Mouse (Mus musculus) right cerebral cortex, postnatal 4 days (tissue): ENCODE data around the gene Cfap69.
A peak's percentile ranks its signal among the peaks of the same experiment; 100 is the strongest.
"Not testable (repeated sequence)": the region's sequence is repeated elsewhere in the genome, so short reads cannot be mapped to it uniquely, and the experiment has no call there.

Experiments used
- DNase-seq: peaks from one replicate; pipeline ENCODE4 v3.0.0-alpha.2; 2022

Gene Cfap69

DNA sequence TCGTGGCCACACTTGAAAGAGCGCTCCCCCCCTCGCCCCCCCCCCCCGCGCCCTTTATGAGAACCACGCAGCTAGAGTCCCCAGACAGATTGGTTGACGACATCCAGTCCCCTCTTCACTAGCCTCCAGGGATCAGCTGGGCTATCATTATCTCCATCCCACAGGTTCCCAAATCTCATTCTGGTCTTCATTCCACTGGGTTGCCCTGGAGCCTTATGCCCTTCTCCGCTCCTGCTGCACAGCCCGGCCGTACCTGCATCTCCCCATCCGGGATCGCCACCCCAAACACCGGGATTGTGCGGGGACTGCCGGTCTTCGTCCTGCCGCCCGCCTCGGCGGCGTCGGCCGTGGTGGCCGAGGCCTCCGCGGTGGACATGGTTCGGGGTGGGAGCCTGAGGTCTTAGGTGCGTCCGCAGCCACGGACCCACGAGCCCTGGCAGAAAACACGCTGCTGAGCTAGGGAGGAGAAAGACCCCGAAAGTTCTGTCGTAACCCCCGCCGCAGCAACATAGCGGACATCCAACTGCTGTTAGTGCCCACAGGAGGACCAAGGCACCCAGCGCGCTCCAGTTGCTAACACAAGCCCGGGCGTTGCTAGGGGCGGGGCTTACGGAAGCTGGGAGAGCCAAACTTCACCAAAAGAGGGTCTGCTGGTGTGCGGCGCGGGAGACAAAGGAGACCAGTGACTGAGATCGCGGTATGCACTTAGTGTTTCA lies at the start of gene Cfap69:
Cfap69 (minus strand) TSS at position 585 of the 716 bp plus-strand sequence.
- DNase-seq, result peak; percentile 87

DNA sequence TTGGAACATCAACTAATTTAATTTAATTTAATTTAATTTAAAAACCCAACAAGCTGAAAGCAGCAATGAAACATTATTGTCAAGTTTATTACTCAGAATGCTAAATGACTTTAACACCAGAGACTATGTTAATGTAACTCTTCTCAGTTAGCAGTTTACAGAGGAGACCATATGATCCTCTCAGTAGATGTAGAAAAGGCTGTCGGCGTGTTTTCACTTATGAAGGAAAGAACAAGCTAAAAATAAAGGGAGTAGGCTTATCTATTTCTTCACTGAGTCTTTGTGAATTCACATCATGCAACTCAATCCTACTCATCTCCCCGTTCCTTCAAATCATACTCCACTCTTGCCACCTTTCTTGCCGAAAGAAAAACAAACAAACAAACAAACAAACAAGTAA lies 47.0 kb upstream of the Cfap69 start:
- no peak for DNase-seq

DNA sequence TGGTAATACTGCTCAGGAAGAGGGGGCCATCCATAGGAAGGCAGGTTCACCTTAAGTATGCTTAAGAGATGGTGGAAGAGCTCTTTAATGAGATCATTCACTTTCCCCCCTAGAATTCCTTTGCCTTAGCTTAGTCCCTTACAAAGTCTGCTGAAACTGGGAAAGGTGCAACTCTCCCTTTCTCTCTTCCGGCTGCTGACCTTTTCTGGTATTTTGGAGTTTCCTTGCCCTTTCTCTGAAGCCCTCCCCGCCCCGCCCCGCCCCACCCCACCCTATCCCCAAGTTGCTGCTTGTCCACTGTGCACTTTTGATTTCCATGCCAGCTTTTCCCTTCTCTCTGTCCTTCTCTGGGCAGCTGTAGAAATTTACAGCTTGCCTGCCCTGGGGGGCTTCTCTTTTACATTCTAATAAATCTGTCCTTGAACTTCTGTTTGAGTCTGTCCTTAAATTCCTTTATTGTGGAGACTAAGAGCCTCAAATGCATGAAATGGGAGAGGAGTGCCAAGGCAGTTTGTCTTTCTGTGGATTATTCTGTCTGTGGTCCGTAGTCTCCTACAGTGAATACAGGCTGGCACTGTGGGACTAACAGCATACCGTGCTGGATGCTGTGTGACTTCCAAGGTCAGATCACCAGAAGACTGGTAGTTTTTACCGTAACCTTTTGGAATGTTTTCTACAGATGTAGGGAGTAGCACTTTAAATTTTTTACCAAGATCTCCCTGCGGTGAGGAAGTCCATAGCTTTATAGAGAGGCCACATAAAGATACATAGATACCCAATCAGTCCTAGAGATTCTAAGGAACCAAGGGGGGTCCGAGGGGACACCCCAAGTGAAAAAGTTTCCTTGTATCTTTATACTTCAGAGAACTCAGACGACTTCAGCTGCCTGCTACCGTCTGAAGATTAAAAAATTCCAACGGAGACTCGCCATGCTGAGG lies 43.6 kb upstream of the Cfap69 start:
- no peak for DNase-seq

DNA sequence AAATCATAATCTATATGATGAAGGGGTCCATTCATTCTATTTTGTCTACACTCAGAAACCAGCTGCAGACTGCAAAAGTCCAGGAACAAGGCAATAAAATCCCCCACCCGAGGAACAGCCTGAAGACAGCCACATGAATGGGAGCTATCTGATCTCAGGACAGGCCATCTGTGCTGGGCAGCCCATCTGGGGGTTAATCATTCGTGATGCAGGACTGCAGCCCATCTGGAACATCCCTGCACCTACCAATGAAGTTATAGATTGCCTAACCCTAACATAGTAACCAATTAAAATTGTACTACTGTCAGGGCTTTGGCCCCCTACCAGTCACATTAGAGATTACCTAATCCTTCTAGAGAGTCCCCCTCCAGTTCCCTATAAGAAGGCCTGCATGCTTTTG lies 41.0 kb upstream of the Cfap69 start:
- no peak for DNase-seq

DNA sequence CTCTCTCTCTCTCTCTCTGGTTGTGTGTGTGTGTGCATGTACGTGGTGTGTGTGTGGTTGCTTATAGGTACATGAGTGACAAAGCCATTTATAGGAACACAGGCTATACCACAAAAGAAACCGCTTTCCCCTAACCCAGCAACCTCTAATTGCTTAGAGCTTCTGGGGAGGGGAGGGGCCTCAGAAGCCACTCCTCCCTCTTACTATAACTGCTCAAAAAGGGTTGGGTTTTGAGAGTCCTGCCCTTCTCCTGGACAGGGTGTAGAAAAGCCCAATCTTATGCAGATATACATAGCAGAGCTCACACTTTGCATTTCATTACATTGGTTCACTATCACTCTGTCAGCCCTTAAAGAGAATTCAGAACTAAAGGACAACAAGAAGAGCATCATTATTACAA lies 36.3 kb upstream of the Cfap69 start:
- no peak for DNase-seq

DNA sequence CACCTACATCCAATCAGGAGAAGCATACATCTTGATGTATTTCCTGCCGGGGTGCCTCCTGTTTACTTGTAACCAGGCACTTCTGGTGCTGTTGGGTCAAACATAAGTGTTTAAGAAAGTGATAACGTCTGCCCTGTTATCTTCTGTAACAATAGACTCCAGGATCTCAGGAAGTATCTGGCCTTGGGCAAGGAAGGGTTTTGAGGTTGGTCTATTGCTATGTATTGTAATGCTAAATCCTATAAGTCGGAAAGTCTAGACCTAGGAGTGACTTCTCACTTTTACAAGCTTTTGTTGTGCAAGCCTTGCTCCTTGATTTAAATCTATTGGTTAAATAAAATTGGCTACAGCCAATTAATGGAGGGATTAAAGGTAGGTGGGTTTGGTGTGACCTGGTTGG lies 34.8 kb upstream of the Cfap69 start:
- no peak for DNase-seq

DNA sequence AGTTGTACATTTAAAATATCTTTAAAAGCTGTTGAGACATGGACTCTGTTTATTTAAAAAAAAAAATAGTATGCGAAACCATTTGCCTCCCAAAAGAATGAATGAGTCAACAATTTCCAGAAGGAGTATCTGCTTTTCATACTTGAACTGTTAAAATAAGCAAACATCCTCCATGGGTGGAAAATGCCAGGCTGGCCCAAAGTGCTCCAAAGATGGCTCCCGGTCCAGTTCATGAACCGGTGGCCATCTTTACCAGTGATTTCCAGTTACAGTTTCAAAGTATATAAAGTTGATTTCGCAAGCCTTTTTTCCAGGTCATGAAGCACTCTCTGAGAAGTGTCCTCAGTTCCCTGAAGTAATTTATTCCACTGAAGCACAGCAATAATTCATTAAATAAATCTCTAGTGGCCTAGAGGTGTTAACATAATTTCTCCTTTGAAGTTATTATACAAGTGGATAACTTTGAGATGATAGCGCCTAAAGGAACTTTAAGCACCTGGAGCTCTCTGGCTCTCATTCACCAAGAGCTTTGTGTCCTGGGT lies 31.4 kb upstream of the Cfap69 start:
- no peak for DNase-seq

DNA sequence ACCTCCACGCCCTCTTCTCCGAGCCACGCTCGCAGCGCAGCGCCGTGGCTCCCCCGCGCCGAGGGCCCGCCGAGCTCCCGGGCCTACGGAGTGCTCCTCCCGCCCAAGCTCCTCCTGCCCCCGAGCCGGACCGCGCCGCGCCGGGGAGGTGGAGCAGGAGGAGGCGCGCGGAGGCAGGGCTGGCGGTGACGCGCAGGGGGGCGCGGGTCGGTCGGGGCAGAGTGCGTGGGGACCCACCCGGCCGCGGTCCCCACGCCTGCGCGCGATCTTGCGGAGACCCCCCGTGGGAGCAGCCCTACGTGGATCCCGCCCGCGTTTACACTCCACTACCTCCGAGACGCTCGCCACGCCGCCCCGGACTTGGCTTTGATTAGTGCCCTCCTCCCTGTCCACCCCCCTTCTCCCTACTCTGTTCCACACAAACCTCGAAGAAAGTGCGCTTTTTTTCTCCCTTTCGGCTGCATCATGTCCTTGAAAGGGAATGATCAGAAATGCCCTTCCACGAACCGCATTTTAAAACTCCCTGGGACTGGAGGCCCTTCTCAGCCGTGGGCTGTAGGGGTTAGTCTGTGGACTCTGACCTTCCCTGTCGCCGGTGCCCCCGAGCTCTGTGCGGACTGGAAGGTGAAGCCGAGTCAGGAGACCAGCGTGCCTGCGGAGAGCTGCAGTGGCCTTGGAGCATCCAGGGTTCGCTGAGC lies 30.1 kb upstream of the Cfap69 start, which contains the start of gene Steap2:
Steap2 (minus strand) TSS at position 623 of the 698 bp plus-strand sequence.
- peak; percentile 34 for DNase-seq

DNA sequence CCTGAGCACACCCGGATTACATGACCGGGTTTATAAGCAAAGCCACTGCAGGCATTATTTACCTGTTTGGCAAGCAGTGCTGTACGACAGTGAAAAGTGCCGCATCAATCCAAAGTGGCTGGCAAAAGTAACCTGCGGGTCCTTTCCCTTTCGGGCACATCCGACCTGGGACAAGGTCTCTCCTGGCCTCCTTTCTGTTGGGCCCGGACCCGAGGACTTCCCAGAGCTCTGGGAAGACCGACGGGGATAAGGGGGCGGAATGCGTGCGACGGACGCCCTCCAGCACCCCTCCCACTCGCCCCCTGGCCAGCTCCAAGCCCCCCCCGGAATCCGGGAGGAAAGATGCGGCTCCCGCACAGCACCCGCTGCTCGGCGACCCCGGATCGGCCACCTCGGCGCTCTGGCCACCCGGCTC lies 29.5 kb upstream of the Cfap69 start:
- no peak for DNase-seq

DNA sequence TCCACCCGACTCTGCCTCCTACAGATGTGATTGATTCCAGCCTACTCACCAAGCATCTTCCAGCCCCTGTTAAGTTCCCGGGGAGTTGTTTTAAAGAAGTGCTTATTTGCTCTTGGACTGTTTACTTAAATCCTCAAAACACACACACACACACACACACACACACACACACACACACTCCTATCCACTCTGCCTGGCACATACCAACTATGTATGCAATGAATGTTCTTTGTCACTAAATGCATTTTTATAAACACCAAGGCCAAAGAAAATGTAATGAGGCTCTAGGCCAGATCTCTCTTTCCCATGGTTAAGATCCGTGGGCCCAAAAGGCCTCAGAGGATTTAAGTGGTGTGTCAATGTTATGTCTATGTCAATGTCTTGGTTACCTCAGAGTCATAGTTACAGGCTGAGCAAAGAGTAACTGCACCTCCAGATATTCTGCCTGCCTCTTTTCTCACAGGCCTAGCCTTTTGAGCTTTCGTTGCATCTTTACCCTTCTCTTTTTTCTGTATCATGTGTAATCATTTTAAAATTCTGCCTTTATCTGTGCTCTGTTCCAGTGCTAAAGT lies 28.2 kb upstream of the Cfap69 start:
- DNase-seq, result no peak

DNA sequence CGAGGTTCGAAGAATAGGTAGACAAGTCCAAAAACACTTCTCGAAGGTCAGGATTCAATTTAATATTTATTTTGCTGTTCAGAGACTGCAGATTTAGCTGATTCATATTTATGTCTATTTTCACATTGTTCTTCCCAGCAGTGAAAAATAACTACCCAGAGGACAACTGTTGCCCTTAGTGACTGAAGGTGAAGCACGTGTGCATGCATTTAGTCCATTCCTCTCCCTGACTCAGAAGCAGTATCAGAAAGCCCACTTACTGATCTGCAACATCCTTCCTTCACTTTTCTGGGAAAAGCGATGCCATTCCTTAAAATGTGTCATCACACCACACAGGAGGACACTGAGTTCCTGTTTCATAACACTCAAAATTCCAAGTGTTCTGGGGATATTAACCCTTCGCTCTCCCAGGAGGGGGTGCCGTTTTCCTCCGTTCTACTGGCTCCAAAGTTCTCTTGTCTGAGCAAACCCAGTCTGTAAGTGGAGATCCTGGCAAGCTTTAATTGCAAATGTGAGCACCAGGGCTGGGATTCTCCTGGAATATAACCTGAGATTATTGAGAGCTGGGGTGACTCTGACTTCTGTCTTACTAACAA lies 25.0 kb upstream of the Cfap69 start:
- DNase-seq, result no peak

DNA sequence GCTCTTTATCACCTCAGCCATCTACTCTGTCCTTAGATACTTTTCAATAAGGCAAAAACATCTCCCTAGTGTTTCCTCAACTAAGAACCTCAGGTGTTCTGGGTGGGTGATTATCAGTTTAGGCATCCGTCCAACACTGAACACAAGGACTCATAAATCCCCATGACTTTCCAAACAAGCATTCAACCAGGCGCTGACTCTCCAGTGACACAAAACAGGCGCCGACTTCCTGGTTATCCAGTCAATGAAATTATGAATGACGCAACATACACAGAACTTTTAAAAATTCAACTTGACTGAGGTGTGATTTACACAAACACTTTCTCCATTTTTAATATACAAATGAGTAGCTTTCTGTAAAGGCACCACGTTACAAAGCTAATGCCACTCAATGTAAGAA lies 24.2 kb upstream of the Cfap69 start:
- DNase-seq, result no peak

DNA sequence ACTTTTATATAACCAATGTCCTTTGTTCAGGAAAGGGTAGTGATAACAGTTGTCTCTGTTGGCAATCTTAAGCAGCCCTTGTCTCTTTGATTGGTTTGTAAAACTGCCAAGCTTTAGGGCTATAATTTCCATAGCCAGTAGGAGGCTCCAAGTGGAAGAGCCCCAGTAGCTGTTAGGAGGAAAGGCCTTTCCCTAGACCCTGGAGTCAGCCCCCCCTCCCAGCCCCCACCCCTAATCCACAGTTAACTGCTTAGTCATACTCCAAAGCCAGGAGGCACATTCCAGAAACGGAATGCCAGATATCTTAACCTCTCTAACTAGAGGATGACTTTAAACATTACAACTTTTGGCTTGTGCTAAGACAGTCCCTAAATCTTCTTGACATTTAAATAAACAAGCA lies 22.9 kb upstream of the Cfap69 start:
- DNase-seq, result no peak

DNA sequence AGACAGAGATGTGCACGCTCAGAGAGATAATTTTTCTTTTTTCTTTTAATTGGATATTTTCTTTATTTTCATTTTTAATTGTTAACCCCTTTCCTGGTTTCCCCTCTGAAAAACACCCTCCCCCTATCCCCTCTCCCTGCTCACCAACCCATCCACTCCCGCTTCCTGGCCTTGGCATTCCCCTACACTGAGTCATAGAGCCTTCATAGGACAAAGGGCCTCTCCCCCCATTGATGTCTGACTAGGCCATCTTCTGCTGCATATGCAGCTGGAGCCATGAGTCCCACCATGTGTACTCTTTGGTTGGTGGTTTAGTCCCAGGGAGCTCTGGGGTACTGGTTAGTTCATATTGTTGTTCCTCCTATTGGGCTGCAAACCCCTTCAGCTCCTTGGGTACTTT lies 20.9 kb upstream of the Cfap69 start:
- DNase-seq, result not testable (repeated sequence)

DNA sequence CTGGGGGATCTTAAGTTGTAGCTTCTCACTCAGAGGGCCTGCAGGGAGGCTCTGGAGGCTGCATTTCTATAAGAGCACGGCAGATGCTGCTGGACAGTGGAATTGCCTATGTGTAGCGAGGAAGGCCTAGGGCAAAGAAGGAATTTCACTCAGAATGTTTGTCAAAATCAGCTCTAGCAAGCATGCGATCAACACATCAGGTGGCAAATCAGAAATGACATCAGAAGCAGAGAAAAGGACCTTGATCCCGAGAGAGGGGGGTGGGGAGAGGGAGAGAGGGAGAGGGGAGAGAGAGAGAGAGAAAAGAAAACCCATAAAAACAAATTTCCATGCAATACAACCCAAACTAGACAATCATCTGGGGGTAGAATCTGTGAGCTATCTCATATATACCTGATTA lies 19.3 kb upstream of the Cfap69 start:
- DNase-seq, result no peak

DNA sequence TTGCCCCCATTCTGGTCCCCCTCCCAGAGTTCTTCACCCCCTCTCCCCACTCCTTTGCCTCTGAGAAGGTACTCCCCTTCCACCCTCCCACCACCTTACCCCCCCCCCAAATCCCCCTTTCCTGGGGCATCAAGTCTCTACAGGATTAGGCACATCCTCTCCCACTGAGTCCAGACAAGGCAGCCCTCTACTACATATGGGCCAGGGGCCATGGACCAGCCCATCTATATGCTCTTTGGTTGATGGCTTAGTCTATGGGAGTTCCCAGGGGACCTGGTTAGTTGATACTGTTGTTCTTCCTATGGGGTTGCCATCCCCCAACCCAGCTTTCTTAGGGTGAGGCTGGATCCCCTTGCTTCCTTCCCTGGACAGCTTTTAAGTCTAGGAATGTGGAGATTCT lies 15.4 kb upstream of the Cfap69 start:
- DNase-seq, result no peak

DNA sequence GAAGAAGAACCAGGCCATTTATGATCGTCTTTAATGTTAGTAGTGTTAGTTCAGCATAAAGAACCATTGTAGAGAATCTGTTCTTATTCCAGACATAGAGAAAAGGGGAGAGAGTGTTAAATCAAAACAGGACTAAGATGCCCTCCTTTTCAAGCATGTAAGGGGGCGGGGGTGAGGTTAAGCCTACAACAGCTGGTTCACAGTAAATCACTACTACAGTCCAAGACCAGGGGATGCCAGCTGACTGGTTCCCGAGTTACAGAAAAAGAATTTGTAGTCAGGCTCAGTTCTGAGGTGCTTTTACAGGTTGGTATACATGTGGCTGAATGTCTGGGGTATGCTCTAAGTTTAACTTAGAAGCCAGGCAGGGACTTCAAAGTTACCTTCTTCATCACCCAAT lies 12.0 kb upstream of the Cfap69 start:
- no peak for DNase-seq

DNA sequence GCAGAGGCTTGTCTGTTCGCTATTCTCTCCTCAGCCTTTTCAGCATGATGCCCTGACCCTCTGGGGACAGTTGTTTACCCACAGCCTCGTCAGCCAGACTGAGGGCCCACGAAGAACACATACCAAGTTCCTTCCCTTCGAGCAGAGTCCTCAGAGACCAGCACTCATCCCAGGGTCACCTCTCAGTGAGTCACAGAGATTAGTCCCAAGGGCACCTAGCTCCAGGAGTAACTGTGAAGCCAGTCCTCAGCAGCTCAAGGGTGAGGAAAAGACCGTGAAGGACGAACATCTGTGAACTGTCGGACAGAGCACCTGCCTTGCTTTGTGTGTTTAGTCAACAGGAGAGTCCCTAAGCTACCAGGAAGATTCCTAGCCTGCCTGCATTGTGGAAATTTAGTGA lies 4.9 kb upstream of the Cfap69 start:
- DNase-seq, result no peak

DNA sequence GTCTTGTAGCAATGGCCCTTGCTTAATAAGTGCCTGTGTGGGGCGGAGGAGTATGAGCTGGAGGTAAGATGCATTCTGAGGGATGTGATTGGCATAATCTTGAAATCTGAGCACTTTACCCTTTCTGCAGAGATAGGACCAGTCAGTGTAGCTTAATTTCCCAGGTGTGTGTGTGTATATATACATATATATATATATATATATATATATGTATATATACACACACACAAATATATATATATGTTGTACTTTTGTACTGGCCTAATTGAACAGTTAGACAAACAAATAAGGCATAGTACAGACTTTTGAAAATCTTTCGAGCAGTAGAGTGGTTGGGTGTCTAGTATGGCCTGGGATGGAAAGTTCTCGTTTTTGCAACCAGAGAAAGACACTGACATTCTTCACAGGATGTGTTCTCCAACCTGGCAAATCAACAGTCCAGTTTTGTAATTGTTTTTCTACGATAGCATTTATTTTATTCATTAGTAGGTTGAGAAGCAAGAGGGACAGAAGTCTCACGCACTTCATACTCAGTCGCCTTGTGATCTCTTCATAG lies 410 bp upstream of the Cfap69 start:
- no peak for DNase-seq

DNA sequence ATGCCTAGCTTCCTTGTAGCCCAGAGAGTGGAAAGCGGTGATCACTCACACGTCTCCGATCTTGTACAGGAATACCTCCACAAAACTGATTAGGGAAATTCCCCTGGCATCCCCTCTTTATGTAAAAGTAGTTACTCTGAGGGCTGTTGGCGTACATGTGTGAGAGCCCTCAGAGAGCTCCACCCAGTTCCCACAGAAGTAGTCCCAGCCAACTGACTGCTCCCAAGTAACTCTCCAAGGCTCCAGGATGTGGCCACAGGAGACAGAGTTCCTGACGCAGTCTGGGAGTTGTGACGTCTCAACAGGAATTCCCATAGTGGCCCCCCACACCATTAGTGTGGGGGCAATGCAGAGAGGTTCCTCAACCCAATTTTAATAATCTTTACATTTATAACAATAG lies 982 bp downstream of the Cfap69 start:
- DNase-seq, result no peak

DNA sequence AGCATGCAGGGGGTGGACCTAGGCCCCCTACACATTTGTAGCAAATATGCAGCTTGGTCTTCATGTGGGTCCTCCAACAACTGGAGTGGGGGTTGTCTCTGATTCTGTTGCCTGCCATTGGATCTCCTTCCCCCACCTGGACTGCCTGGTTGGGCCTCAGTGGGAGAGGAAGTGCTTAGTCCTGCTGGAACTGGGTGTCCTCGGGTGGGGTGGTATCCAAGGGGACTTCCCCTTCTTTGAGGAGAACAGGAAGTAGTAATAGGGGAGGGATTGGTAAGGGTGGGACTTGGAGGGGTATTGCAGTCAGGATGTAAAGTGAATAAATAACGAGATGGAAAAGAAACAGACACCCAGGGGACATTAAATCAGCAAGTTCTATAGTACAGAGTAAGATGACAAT lies 5.4 kb downstream of the Cfap69 start:
- no peak for DNase-seq

DNA sequence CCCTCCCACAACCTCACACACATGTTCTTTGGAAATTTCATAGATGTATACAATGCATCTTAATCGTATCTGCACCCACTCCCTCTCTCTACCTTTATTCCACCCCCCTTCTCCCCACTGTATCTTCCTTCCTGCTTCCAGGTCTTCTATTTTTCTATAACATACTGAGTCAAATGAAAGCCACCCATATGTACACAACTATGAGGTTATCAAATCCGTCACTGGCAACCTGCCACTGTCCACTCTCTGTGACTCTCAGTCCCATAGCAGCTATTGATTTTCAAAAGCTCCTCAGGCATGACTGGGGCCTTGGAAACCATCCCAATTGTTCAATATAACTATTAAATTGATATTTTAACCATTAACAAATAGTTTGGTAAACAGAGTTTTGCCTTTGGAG lies 6.1 kb downstream of the Cfap69 start:
- DNase-seq, result no peak
